Mouse (Mus musculus) hindbrain, embryonic 16.5 days (tissue): Measurements from ENCODE around the gene Gm10230. TPM values are rescaled to one million over a fixed set of nuclear protein-coding genes. Genes with fewer than 3 reads are reported as not detected.
"Not testable (repeated sequence)": the region's sequence is repeated elsewhere in the genome, so short reads cannot be mapped to it uniquely, and the experiment has no call there.

Experiments used
- ATAC-seq: fragments of 200-750 bp; cut with Nextera tagmentation; 2 replicates; pipeline ENCODE4 v1.8.0; 2017; ENCODE audit warnings: moderate TSS enrichment, moderate library complexity
- H3K27ac ChIP-seq: fragments of 300-500 bp; sonication (generic); 2 replicates; pipeline ENCODE4 v1.5.1; 2014; ENCODE audit warnings: low read depth, mild to moderate bottlenecking, control low read depth, low read length, moderate library complexity
- H3K27me3 ChIP-seq: fragments of 300-500 bp; sonication (generic); replicated peaks from 2 replicates; pipeline ENCODE4 v1.6.1; 2014; ENCODE audit warnings: low read length; ENCODE audit not compliant: control insufficient read depth, insufficient read depth
- H3K36me3 ChIP-seq: fragments of 300-500 bp; sonication (generic); 2 replicates; pipeline ENCODE4 v1.6.1; 2014; ENCODE audit warnings: mild to moderate bottlenecking, low read length, moderate library complexity, mixed read lengths; ENCODE audit not compliant: control insufficient read depth, insufficient read depth
- H3K4me1 ChIP-seq: fragments of 300-500 bp; sonication (generic); 2 replicates; pipeline ENCODE4 v1.6.1; 2014; ENCODE audit warnings: low read depth, low read length; ENCODE audit not compliant: control insufficient read depth, insufficient read depth
- H3K4me2 ChIP-seq: fragments of 300-500 bp; sonication (generic); 2 replicates; pipeline ENCODE4 v1.6.1; 2014; ENCODE audit warnings: mild to moderate bottlenecking, low read length, control low read depth, moderate library complexity
- H3K4me3 ChIP-seq: fragments of 300-500 bp; sonication (generic); 2 replicates; pipeline ENCODE4 v1.5.1; 2014; ENCODE audit warnings: mild to moderate bottlenecking, low read length, control low read depth, moderate library complexity
- H3K9ac ChIP-seq: fragments of 300-500 bp; sonication (generic); 2 replicates; pipeline ENCODE4 v1.6.1; 2014; ENCODE audit warnings: low read depth, mild to moderate bottlenecking, control low read depth, low read length, moderate library complexity
- H3K9me3 ChIP-seq: fragments of 300-500 bp; sonication (generic); 2 replicates; pipeline ENCODE4 v1.6.1; 2014; ENCODE audit warnings: mild to moderate bottlenecking, low read length, moderate library complexity; ENCODE audit not compliant: control insufficient read depth
- WGBS: fragments of 180-500 bp; shearing (Covaris S2); extraction: QIAGEN DNeasy Blood & Tissue Kit; methylation state at CpG from one replicate; pipeline ENCODE4 v1.1.7; 2014; 5-methylcytosine and 5-hydroxymethylcytosine counted together
- microRNA-seq: library from miRNA; unstranded; fragments of <30 nt; microRNA quantifications from one replicate; pipeline ENCODE4, GENCODE M21; 2017
- polyA plus RNA-seq: library from polyadenylated mRNA; unstranded; fragments of >200 nt; fragmentation: Nextera tagmentation; extraction: Ambion mirVana; gene quantifications from 2 replicates; pipeline ENCODE4 v1.2.1, GENCODE M21; 2015

Gm10230 gene
- polyA plus RNA-seq, result not detected in 2 replicates

- H3K4me3 ChIP-seq, H3K4me2 ChIP-seq, H3K4me1 ChIP-seq, ATAC-seq, H3K9me3 ChIP-seq, H3K27ac ChIP-seq, H3K9ac ChIP-seq, H3K36me3 ChIP-seq, H3K27me3 ChIP-seq: not testable (repeated sequence)
- WGBS, result no CpG with 5 or more reads among the region's 7 CpGs
Measured at GRCm38 (mm10) chrX:27494782-27495181, at the start of gene Gm10230. Gm10230 (minus strand) TSS chrX:27494882.

Small RNA genes within 50 kb of the gene (microRNA-seq; reads per million reads assigned to microRNA genes)
- not detected for gene Gm44452
